Mouse (Mus musculus) midbrain, postnatal 0 days (tissue): Measurements from ENCODE around the gene Irs2. TPM values are rescaled to one million over a fixed set of nuclear protein-coding genes. Genes with fewer than 3 reads are reported as not detected.

Source experiments
- ATAC-seq: fragments of 200-750 bp; cut with Nextera tagmentation; 2 replicates; pipeline ENCODE4 v1.8.0; 2017; ENCODE audit warnings: moderate number of reproducible peaks, mild to moderate bottlenecking, moderate TSS enrichment, moderate library complexity; ENCODE audit not compliant: low FRiP score
- DNase-seq: peaks from one replicate; pipeline ENCODE4 v3.0.0-alpha.2; 2015; ENCODE audit warnings: low spot score
- H3K27ac ChIP-seq: fragments of 300-500 bp; sonication (generic); 2 replicates; pipeline ENCODE4 v1.5.1; 2014; ENCODE audit warnings: low read depth, mild to moderate bottlenecking, low read length, mixed read lengths
- H3K27me3 ChIP-seq: fragments of 300-500 bp; sonication (generic); 2 replicates; pipeline ENCODE4 v1.6.1; 2014; ENCODE audit warnings: low read length, control low read depth, mixed read lengths; ENCODE audit not compliant: insufficient read depth
- H3K36me3 ChIP-seq: fragments of 300-500 bp; sonication (generic); 2 replicates; pipeline ENCODE4 v1.6.1; 2014; ENCODE audit warnings: low read length, control low read depth, mixed read lengths; ENCODE audit not compliant: insufficient read depth
- H3K4me1 ChIP-seq: fragments of 300-500 bp; sonication (generic); 2 replicates; pipeline ENCODE4 v1.6.1; 2014; ENCODE audit warnings: mild to moderate bottlenecking, control low read depth, antibody characterized with exemption, low read length, mixed read lengths; ENCODE audit not compliant: insufficient read depth
- H3K4me2 ChIP-seq: fragments of 300-500 bp; sonication (generic); 2 replicates; pipeline ENCODE4 v1.6.1; 2014; ENCODE audit warnings: low read depth, mild to moderate bottlenecking, low read length, mixed read lengths; ENCODE audit not compliant: poor library complexity, severe bottlenecking
- H3K4me3 ChIP-seq: fragments of 300-500 bp; sonication (generic); 2 replicates; pipeline ENCODE4 v1.5.1; 2014; ENCODE audit warnings: low read depth, mild to moderate bottlenecking, low read length, moderate library complexity
- H3K9ac ChIP-seq: fragments of 300-500 bp; sonication (generic); replicated peaks from 2 replicates; pipeline ENCODE4 v1.6.1; 2014; ENCODE audit warnings: mild to moderate bottlenecking, low read length, moderate library complexity, mixed read lengths; ENCODE audit not compliant: poor library complexity, severe bottlenecking
- H3K9me3 ChIP-seq: fragments of 300-500 bp; sonication (generic); 2 replicates; pipeline ENCODE4 v1.6.1; 2016; ENCODE audit warnings: low read length, control low read depth
- CTCF ChIP-seq: IDR thresholded peaks from 2 replicates; pipeline ENCODE4 v1.5.1; 2016; ENCODE audit warnings: antibody characterized with exemption, mild to moderate bottlenecking
- WGBS: fragments of 180-500 bp; shearing (Covaris S2); extraction: QIAGEN DNeasy Blood & Tissue Kit; methylation state at CpG from one replicate; pipeline ENCODE4 v1.1.7; 2014; 5-methylcytosine and 5-hydroxymethylcytosine counted together
- polyA plus RNA-seq: library from polyadenylated mRNA; unstranded; fragments of >200 nt; fragmentation: Nextera tagmentation; extraction: Ambion mirVana; gene quantifications from 2 replicates; pipeline ENCODE4 v1.2.1, GENCODE M21; 2015
- total RNA-seq: library from RNA; depleted of rRNA; stranded (reverse); fragments of >200 nt; gene quantifications from 2 replicates; pipeline ENCODE4 v1.2.3, GENCODE M21; 2014

The Irs2 gene
- total and polyA plus RNA-seq, 2 experiments from 2014 or later, result 5.6 to 40.4 TPM

GRCm38 (mm10) chr8:10989946-10990345, 18.3 kb downstream of the Irs2 start:
- no peak overlapping the region for H3K4me2 ChIP-seq
- no peak for ATAC-seq
- no peak for TF ChIP-seq CTCF
- H3K27ac ChIP-seq, result no peak overlapping the region
- H3K4me1 ChIP-seq, result peaks cover 2% of the 10 kb centered on the region; the same call in 1 of the 2 replicates
- H3K27me3 ChIP-seq, result no peaks in the 10 kb centered on the region
- no peaks in the 10 kb centered on the region for H3K9me3 ChIP-seq
- H3K4me3 ChIP-seq, result no peak overlapping the region
- no peak for DNase-seq
- H3K36me3 ChIP-seq, result peaks cover 15% of the 10 kb centered on the region
- 45% methylated on average over 3 of the region's 3 CpGs for WGBS
- H3K9ac ChIP-seq, result no peak overlapping the region

- 95% methylated on average over 17 of the region's 17 CpGs for WGBS
- no peak for DNase-seq
- Histone ChIP-seq H3K4me3 (no peak overlapping the region), H3K27me3 (no peaks in the 10 kb centered on the region), H3K9ac (no peak overlapping the region), H3K4me2 (no peak overlapping the region), H3K4me1 (0 out of 2 replicates have a peak, but pooled peaks cover 2% of the 10 kb centered on the region), H3K36me3 (peaks cover 15% of the 10 kb centered on the region), H3K27ac (no peak overlapping the region), H3K9me3 (no peaks in the 10 kb centered on the region)
- no peak for ATAC-seq
- TF ChIP-seq CTCF, result no peak
Measured at GRCm38 (mm10) chr8:10986638-10987037, 21.6 kb downstream of the Irs2 start.

- H3K4me1 ChIP-seq, result no peaks in the 10 kb centered on the region
- no peak overlapping the region for H3K4me2 ChIP-seq
- no peak overlapping the region for H3K27ac ChIP-seq
- H3K36me3 ChIP-seq, result peaks cover 15% of the 10 kb centered on the region
- H3K9me3 ChIP-seq, result no peaks in the 10 kb centered on the region
- no peak overlapping the region for H3K4me3 ChIP-seq
- no peaks in the 10 kb centered on the region for H3K27me3 ChIP-seq
- no peak for TF ChIP-seq CTCF
- WGBS, result 69% methylated on average over 7 of the region's 7 CpGs
- H3K9ac ChIP-seq, result no peak overlapping the region
- DNase-seq (no peak), ATAC-seq (no peak)
Measured at GRCm38 (mm10) chr8:10985064-10985463, 23.2 kb downstream of the Irs2 start.

GRCm38 (mm10) chr8:10980876-10981275, 27.4 kb downstream of the Irs2 start:
- no peak for DNase-seq
- WGBS, result 97% methylated on average over 6 of the region's 6 CpGs
- H3K4me2 ChIP-seq, result no peak overlapping the region
- no peak overlapping the region for H3K4me3 ChIP-seq
- H3K27ac ChIP-seq, result no peak overlapping the region
- ATAC-seq, result no peak
- no peak for TF ChIP-seq CTCF
- no peak overlapping the region for H3K9ac ChIP-seq
- peaks cover 10% of the 10 kb centered on the region; the same call in 1 of the 2 replicates for H3K4me1 ChIP-seq
- H3K9me3 ChIP-seq, result no peaks in the 10 kb centered on the region
- H3K36me3 ChIP-seq, result peaks cover 7% of the 10 kb centered on the region; the same call in 1 of the 2 replicates
- H3K27me3 ChIP-seq, result no peaks in the 10 kb centered on the region

GRCm38 (mm10) chr8:10979916-10980315, 28.3 kb downstream of the Irs2 start:
- peaks cover 10% of the 10 kb centered on the region; the same call in 1 of the 2 replicates for H3K4me1 ChIP-seq
- ATAC-seq (0 out of 2 replicates have a peak, but pooled peaks have one; percentile 24), DNase-seq (no peak)
- no peak overlapping the region for H3K4me3 ChIP-seq
- no peak overlapping the region for H3K9ac ChIP-seq
- 65% methylated on average over 7 of the region's 7 CpGs for WGBS
- no peak overlapping the region for H3K27ac ChIP-seq
- H3K4me2 ChIP-seq, result no peak overlapping the region
- no peak for TF ChIP-seq CTCF
- no peaks in the 10 kb centered on the region for H3K27me3 ChIP-seq
- no peaks in the 10 kb centered on the region for H3K36me3 ChIP-seq
- no peaks in the 10 kb centered on the region for H3K9me3 ChIP-seq

- 36% methylated on average over 11 of the region's 11 CpGs for WGBS
- H3K27ac ChIP-seq, result no peak overlapping the region
- no peak overlapping the region for H3K9ac ChIP-seq
- H3K4me3 ChIP-seq, result no peak overlapping the region
- TF ChIP-seq CTCF, result no peak
- H3K4me2 ChIP-seq, result no peak overlapping the region
- DNase-seq (peak; percentile 49), ATAC-seq (peak; percentile 55; the same call in 1 of the 2 replicates)
- no peaks in the 10 kb centered on the region for H3K36me3 ChIP-seq
- H3K27me3 ChIP-seq, result no peaks in the 10 kb centered on the region
- H3K9me3 ChIP-seq, result no peaks in the 10 kb centered on the region
- peaks cover 10% of the 10 kb centered on the region; the same call in 1 of the 2 replicates for H3K4me1 ChIP-seq
Measured at GRCm38 (mm10) chr8:10979196-10979794, 29.0 kb downstream of the Irs2 start.
